32 mouse cellular contexts compared by ENCODE assay signal in genomic region chr7:107756748-107757147, GRCm38 (mm10). TPM values are rescaled to one million over a fixed set of nuclear protein-coding genes. Genes with fewer than 3 reads are reported as not detected.
"Had no signal": no experiment of that assay in that cellular context is flagged by ENCODE, and none has a peak within 500 bp of the region (broad histone marks: within the 10 kb centered on the region; RNA-seq: fewer than 3 reads in every experiment).

No protein-coding gene starts in this region.

- H3K4me1 ChIP-seq: liver, embryonic 13.5 days; midbrain, embryonic 12.5 days; neural tube, embryonic 12.5 days had no signal

- H3K27ac ChIP-seq: layer of hippocampus, adult 2 months; left cerebral cortex, adult 2 months; liver, embryonic 13.5 days; midbrain, embryonic 12.5 days; midbrain, embryonic 15.5 days; neural tube, embryonic 12.5 days; neural tube, embryonic 15.5 days had no signal

- H3K9me3 ChIP-seq: liver, embryonic 13.5 days; midbrain, embryonic 12.5 days; midbrain, embryonic 15.5 days; neural tube, embryonic 12.5 days; neural tube, embryonic 15.5 days had no signal

- H3K4me3 ChIP-seq: layer of hippocampus, adult 2 months; left cerebral cortex, adult 2 months; liver, embryonic 13.5 days; midbrain, embryonic 12.5 days; midbrain, embryonic 15.5 days; neural tube, embryonic 12.5 days; neural tube, embryonic 15.5 days had no signal

- DNase-seq: kidney, adult 18-20 months; kidney, adult 9 months; kidney, postnatal 14 days; layer of hippocampus, postnatal 36 days; liver, embryonic 13.5 days; lung, adult 2 months; lung, postnatal 14 days; lung, postnatal 4 days; retina, postnatal 1 day; right cerebral cortex, postnatal 25 days; spleen, adult 18-20 months; thymus, adult 18-20 months; thymus, postnatal 36 days had no signal

- H3K36me3 ChIP-seq: liver, embryonic 13.5 days; midbrain, embryonic 12.5 days; midbrain, embryonic 15.5 days; neural tube, embryonic 12.5 days; neural tube, embryonic 15.5 days had no signal

- H3K27me3 ChIP-seq: midbrain, embryonic 12.5 days; midbrain, embryonic 15.5 days; neural tube, embryonic 12.5 days had no signal

RNA-seq across cellular contexts. Expression of gene Cyb5r2, which starts 1.1 kb away (rescaled TPM):
- total RNA-seq: layer of hippocampus, postnatal 36 days; left cerebral cortex, adult 2 months; left cerebral cortex, postnatal 10 days; left cerebral cortex, postnatal 36 days; liver, adult 2 months; megakaryocyte, adult 5-6 weeks had no signal
- polyA plus RNA-seq: lung, adult 2 months had no signal

RNA-seq across cellular contexts. Expression of gene Ovch2, which starts 44.3 kb away (rescaled TPM):
- total RNA-seq: layer of hippocampus, adult 2 months; layer of hippocampus, postnatal 10 days; layer of hippocampus, postnatal 36 days; left cerebral cortex, adult 2 months; left cerebral cortex, postnatal 10 days; left cerebral cortex, postnatal 36 days; liver, adult 2 months; megakaryocyte, adult 5-6 weeks had no signal
- polyA plus RNA-seq: intestine, embryonic 16.5 days; kidney, embryonic 16.5 days; large intestine, adult 2 months; limb, embryonic 11.5 days; limb, embryonic 14.5 days; liver, adult 2 months; liver, embryonic 13.5 days; liver, embryonic 16.5 days; lung, adult 2 months; lung, embryonic 16.5 days; midbrain, embryonic 12.5 days; midbrain, embryonic 15.5 days; neural tube, embryonic 12.5 days; neural tube, embryonic 15.5 days; stomach, embryonic 14.5 days had no signal

RNA-seq across cellular contexts. Expression of gene Olfr467, which starts 55.3 kb away (rescaled TPM):
- total RNA-seq: layer of hippocampus, adult 2 months; layer of hippocampus, postnatal 10 days; layer of hippocampus, postnatal 36 days; left cerebral cortex, adult 2 months; left cerebral cortex, postnatal 10 days; left cerebral cortex, postnatal 36 days; liver, adult 2 months; megakaryocyte, adult 5-6 weeks had no signal
- polyA plus RNA-seq: intestine, embryonic 16.5 days; kidney, embryonic 16.5 days; large intestine, adult 2 months; limb, embryonic 11.5 days; limb, embryonic 14.5 days; liver, adult 2 months; liver, embryonic 13.5 days; liver, embryonic 16.5 days; lung, adult 2 months; lung, embryonic 16.5 days; midbrain, embryonic 12.5 days; midbrain, embryonic 15.5 days; neural tube, embryonic 12.5 days; neural tube, embryonic 15.5 days; stomach, embryonic 14.5 days had no signal
